Mouse (Mus musculus): ENCODE data around the gene Ccr2.
"Not testable (repeated sequence)": the region's sequence is repeated elsewhere in the genome, so short reads cannot be mapped to it uniquely, and the experiment has no call there.

The Ccr2 gene

GRCm38 (mm10) chr9:124101723-124102122 is at the start of gene Ccr2:
Gene Ccr2 (plus strand): TSS chr9:124101950.
- no peak for DNase-seq

GRCm38 (mm10) chr9:124053532-124053931 is 48.2 kb upstream of the Ccr2 start:
- DNase-seq: no peak

GRCm38 (mm10) chr9:124056158-124056709 is 45.5 kb upstream of the Ccr2 start:
- DNase-seq: no peak

- DNase-seq: no peak
Observed at GRCm38 (mm10) chr9:124059660-124060352, 41.9 kb upstream of the Ccr2 start.

- DNase-seq: not testable (repeated sequence)
Observed at GRCm38 (mm10) chr9:124061474-124062432, 40.0 kb upstream of the Ccr2 start.

- no peak for DNase-seq
Observed at GRCm38 (mm10) chr9:124066572-124067103, 35.1 kb upstream of the Ccr2 start.

GRCm38 (mm10) chr9:124068098-124069058 is 33.4 kb upstream of the Ccr2 start:
- peak; percentile 3 for DNase-seq

GRCm38 (mm10) chr9:124071506-124071905 is 30.2 kb upstream of the Ccr2 start:
- peak; percentile 4 for DNase-seq

- no peak for DNase-seq
Observed at GRCm38 (mm10) chr9:124079803-124080202, 21.9 kb upstream of the Ccr2 start.

- DNase-seq: not testable (repeated sequence)
Observed at GRCm38 (mm10) chr9:124080471-124080870, 21.3 kb upstream of the Ccr2 start.

- no peak for DNase-seq
Observed at GRCm38 (mm10) chr9:124090441-124090840, 11.3 kb upstream of the Ccr2 start.

GRCm38 (mm10) chr9:124099127-124099526 is 2.6 kb upstream of the Ccr2 start:
- no peak for DNase-seq

GRCm38 (mm10) chr9:124100357-124100756 is 1.4 kb upstream of the Ccr2 start:
- no peak for DNase-seq

GRCm38 (mm10) chr9:124103199-124103598 is 1.4 kb downstream of the Ccr2 start:
- no peak for DNase-seq

- no peak for DNase-seq
Observed at GRCm38 (mm10) chr9:124105196-124105595, 3.4 kb downstream of the Ccr2 start.

GRCm38 (mm10) chr9:124107232-124107631 is 5.5 kb downstream of the Ccr2 start:
- no peak for DNase-seq

- no peak for DNase-seq
Observed at GRCm38 (mm10) chr9:124108356-124109127, 6.8 kb downstream of the Ccr2 start.

GRCm38 (mm10) chr9:124111997-124112396 is 10.2 kb downstream of the Ccr2 start:
- DNase-seq: no peak

- no peak for DNase-seq
Observed at GRCm38 (mm10) chr9:124112591-124113239, 11.0 kb downstream of the Ccr2 start.

- no peak for DNase-seq
Observed at GRCm38 (mm10) chr9:124113777-124114176, 12.0 kb downstream of the Ccr2 start.

GRCm38 (mm10) chr9:124118489-124118888 is 16.7 kb downstream of the Ccr2 start:
- DNase-seq: peak; percentile 33
